Mouse (Mus musculus) liver, embryonic 16.5 days (tissue): ENCODE data around the gene Cfh. TPM values are rescaled to one million over a fixed set of nuclear protein-coding genes. Genes with fewer than 3 reads are reported as not detected.

Source experiments
- ATAC-seq: fragments of 200-750 bp; cut with Nextera tagmentation; 2 replicates; pipeline ENCODE4 v1.8.0; 2017; ENCODE audit warnings: low read depth, mild to moderate bottlenecking, moderate number of reproducible peaks, moderate library complexity
- H3K27ac ChIP-seq: fragments of 300-500 bp; sonication (generic); 2 replicates; pipeline ENCODE4 v1.5.1; 2014; ENCODE audit warnings: mild to moderate bottlenecking, low read length
- H3K27me3 ChIP-seq: fragments of 300-500 bp; sonication (generic); 2 replicates; pipeline ENCODE4 v1.6.1; 2014; ENCODE audit warnings: low read depth, low read length, mixed read lengths; ENCODE audit not compliant: control insufficient read depth, insufficient read depth
- H3K36me3 ChIP-seq: fragments of 300-500 bp; sonication (generic); 2 replicates; pipeline ENCODE4 v1.6.1; 2014; ENCODE audit warnings: mild to moderate bottlenecking; ENCODE audit not compliant: control insufficient read depth, insufficient read depth
- H3K4me1 ChIP-seq: fragments of 300-500 bp; sonication (generic); 2 replicates; pipeline ENCODE4 v1.6.1; 2014; ENCODE audit warnings: low read depth, low read length, mixed read lengths; ENCODE audit not compliant: control insufficient read depth
- H3K4me2 ChIP-seq: fragments of 300-500 bp; sonication (generic); 2 replicates; pipeline ENCODE4 v1.6.1; 2014; ENCODE audit warnings: low read depth, low read length, mixed read lengths
- H3K4me3 ChIP-seq: fragments of 300-500 bp; sonication (generic); 2 replicates; pipeline ENCODE4 v1.5.1; 2014; ENCODE audit warnings: low read depth, mild to moderate bottlenecking, low read length
- H3K9ac ChIP-seq: fragments of 300-500 bp; sonication (generic); 2 replicates; pipeline ENCODE4 v1.6.1; 2014; ENCODE audit warnings: low read depth, low read length
- H3K9me3 ChIP-seq: fragments of 300-500 bp; sonication (generic); replicated peaks from 2 replicates; pipeline ENCODE4 v1.6.1; 2016; ENCODE audit warnings: low read length; ENCODE audit not compliant: control insufficient read depth
- WGBS: fragments of 180-500 bp; shearing (Covaris S2); extraction: QIAGEN DNeasy Blood & Tissue Kit; methylation state at CpG from one replicate; pipeline ENCODE4 v1.1.7; 2014; ENCODE audit not compliant: insufficient replicate concordance; 5-methylcytosine and 5-hydroxymethylcytosine counted together
- polyA plus RNA-seq: library from polyadenylated mRNA; unstranded; fragments of >200 nt; fragmentation: Nextera tagmentation; extraction: Ambion mirVana; gene quantifications from 2 replicates; pipeline ENCODE4 v1.2.1, GENCODE M21; 2015

The Cfh gene
- polyA plus RNA-seq, 1 experiment from 2014 or later: 19.9 TPM

GRCm38 (mm10) chr1:140158970-140159369 lies 24.6 kb downstream of the Cfh start:
- Histone ChIP-seq H3K4me1 (no peaks in the 10 kb centered on the region), H3K36me3 (no peaks in the 10 kb centered on the region), H3K27me3 (no peaks in the 10 kb centered on the region), H3K4me3 (no peak overlapping the region), H3K9me3 (no peaks in the 10 kb centered on the region), H3K9ac (no peak overlapping the region), H3K27ac (no peak overlapping the region), H3K4me2 (no peak overlapping the region)
- WGBS: 67% methylated on average over 2 of the region's 3 CpGs
- no peak for ATAC-seq

DNA sequence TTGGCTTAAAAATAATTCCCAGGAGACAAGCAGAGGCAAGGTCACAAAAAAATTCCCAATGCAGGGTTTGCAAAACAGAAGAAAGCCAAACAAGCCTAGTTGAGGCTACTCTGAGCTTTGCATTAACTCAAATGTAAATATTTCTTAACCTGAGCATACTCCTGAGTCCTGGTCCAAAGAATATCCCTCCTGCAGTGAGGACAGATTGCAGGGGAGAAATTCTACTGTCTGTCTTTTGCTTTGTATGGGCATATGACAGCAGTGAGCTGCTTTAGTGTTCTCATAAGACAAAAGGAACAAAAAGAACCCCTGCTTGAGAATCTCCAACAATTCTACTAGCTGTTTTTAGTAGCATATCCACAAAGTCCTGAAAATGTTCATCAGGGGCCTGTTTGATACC lies 114.1 kb downstream of the Cfh start:
- Histone ChIP-seq H3K9me3 (no peaks in the 10 kb centered on the region), H3K27ac (no peak overlapping the region), H3K9ac (no peak overlapping the region), H3K36me3 (no peaks in the 10 kb centered on the region), H3K4me2 (no peak overlapping the region), H3K27me3 (no peaks in the 10 kb centered on the region), H3K4me3 (no peak overlapping the region), H3K4me1 (no peaks in the 10 kb centered on the region)
- peak; percentile 43; the same call in 1 of the 2 replicates for ATAC-seq

Other genes starting within 250 kb of the Cfh start
- gene Kcnt2, start 62.4 kb upstream of the Cfh start, polyA plus RNA-seq: 0.07 and 0.12 TPM in 2 replicates